Mouse (Mus musculus) thymus, postnatal 0 days (tissue): ENCODE results near the gene Mast4. TPM values are rescaled to one million over a fixed set of nuclear protein-coding genes. Genes with fewer than 3 reads are reported as not detected.

ENCODE experiments used
- DNase-seq: peaks from one replicate; pipeline ENCODE4 v3.0.0-alpha.2; 2015; ENCODE audit warnings: low spot score
- polyA plus RNA-seq: library from polyadenylated mRNA; unstranded; fragments of >200 nt; fragmentation: Nextera tagmentation; extraction: Ambion mirVana; gene quantifications from 2 replicates; pipeline ENCODE4 v1.2.1, GENCODE M21; 2015

Mast4 gene
- polyA plus RNA-seq, 1 experiment from 2014 or later = 25.4 TPM

- no peak for DNase-seq
Observed at GRCm38 (mm10) chr13:103244053-103244452, 90.2 kb downstream of the Mast4 start.

- DNase-seq = no peak
Observed at GRCm38 (mm10) chr13:103241092-103241491, 93.2 kb downstream of the Mast4 start.

GRCm38 (mm10) chr13:103239654-103240053 lies 94.6 kb downstream of the Mast4 start:
- DNase-seq = no peak

- DNase-seq = no peak
Observed at GRCm38 (mm10) chr13:103238034-103238705, 96.1 kb downstream of the Mast4 start.

GRCm38 (mm10) chr13:103232171-103232570 lies 102.1 kb downstream of the Mast4 start:
- no peak for DNase-seq

GRCm38 (mm10) chr13:103229069-103229468 lies 105.2 kb downstream of the Mast4 start:
- DNase-seq = no peak

- DNase-seq = no peak
Observed at GRCm38 (mm10) chr13:103225895-103226815, 108.1 kb downstream of the Mast4 start.

GRCm38 (mm10) chr13:103225217-103225894 lies 108.9 kb downstream of the Mast4 start:
- DNase-seq = no peak

- DNase-seq = no peak
Observed at GRCm38 (mm10) chr13:103220479-103221064, 113.7 kb downstream of the Mast4 start.

GRCm38 (mm10) chr13:103219999-103220398 lies 114.3 kb downstream of the Mast4 start:
- DNase-seq = no peak

GRCm38 (mm10) chr13:103217486-103217885 lies 116.8 kb downstream of the Mast4 start:
- no peak for DNase-seq

- DNase-seq = no peak
Observed at GRCm38 (mm10) chr13:103214506-103214905, 119.8 kb downstream of the Mast4 start.

- no peak for DNase-seq
Observed at GRCm38 (mm10) chr13:103211953-103212352, 122.3 kb downstream of the Mast4 start.

GRCm38 (mm10) chr13:103211501-103211941 lies 122.8 kb downstream of the Mast4 start:
- no peak for DNase-seq

- no peak for DNase-seq
Observed at GRCm38 (mm10) chr13:103210746-103211145, 123.6 kb downstream of the Mast4 start.

- no peak for DNase-seq
Observed at GRCm38 (mm10) chr13:103207199-103207598, 127.1 kb downstream of the Mast4 start.

GRCm38 (mm10) chr13:103206644-103207043 lies 127.7 kb downstream of the Mast4 start:
- no peak for DNase-seq

- no peak for DNase-seq
Observed at GRCm38 (mm10) chr13:103205191-103205590, 129.1 kb downstream of the Mast4 start.

GRCm38 (mm10) chr13:103203376-103203895 lies 130.9 kb downstream of the Mast4 start:
- DNase-seq = no peak

- no peak for DNase-seq
Observed at GRCm38 (mm10) chr13:103201016-103201760, 133.1 kb downstream of the Mast4 start.
